Mouse (Mus musculus) bone marrow macrophage, adult 2 months (primary cell): ENCODE results near the gene Pcca.

ENCODE experiments used
- CTCF ChIP-seq: IDR thresholded peaks from 2 replicates; pipeline ENCODE4 v1.5.1; 2012; ENCODE audit warnings: low read depth, mild to moderate bottlenecking, low read length, moderate library complexity
- POLR2A ChIP-seq: IDR thresholded peaks from 2 replicates; pipeline ENCODE4 v1.6.1; 2012; ENCODE audit warnings: mild to moderate bottlenecking, low read depth, low read length, borderline replicate concordance

GRCm38 (mm10) chr14:122833666-122834065 lies 299.5 kb downstream of the Pcca start:
- no peak for TF ChIP-seq CTCF
- no peak for TF ChIP-seq POLR2A
